Mouse (Mus musculus) 3T3-L1 (cell line): ENCODE measurements around the gene Fbxw8.

Experiments
- DNase-seq: peaks from one replicate; pipeline ENCODE4 v3.0.0-alpha.2; 2015; ENCODE audit warnings: low read depth, low spot score

The Fbxw8 gene

DNA sequence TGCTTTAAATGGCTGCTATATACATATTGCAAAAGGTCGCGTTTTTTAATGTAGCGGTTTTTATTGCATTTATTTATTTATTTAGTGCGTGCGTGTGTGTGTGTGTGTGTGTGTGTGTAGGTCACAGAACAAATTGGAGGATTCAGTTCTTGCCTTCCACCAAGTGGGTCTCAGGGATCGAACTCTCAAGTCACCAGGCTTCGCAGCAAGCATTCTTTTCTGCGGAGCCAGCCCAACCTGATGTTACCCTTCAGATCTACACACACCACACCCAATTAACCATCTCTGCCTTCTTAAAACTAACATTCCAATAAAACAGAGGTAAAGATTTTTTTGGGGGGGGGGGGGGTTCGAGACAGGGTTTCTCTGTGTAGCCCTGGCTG, 292 bp upstream of the Fbxw8 start:
- DNase-seq: no peak

DNA sequence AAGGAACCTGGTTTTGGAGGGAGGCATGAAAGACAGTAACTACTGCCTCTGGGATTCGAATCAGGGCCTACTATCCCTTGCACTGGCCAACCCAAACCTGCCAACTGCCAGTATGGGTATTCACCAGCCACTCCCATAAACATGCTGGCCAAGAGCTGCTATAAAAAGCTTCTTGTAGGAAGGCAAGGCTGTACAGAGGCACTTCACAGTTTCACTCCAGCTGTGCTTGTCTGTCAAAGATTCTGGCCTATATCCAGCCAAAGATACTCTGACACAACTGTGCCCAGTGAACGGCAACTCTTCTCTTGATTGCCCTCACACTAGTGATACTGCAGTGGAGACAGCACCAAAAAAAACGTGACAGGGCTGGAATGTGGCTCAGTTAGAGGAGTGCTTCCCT, 5.6 kb downstream of the Fbxw8 start:
- no peak for DNase-seq

DNA sequence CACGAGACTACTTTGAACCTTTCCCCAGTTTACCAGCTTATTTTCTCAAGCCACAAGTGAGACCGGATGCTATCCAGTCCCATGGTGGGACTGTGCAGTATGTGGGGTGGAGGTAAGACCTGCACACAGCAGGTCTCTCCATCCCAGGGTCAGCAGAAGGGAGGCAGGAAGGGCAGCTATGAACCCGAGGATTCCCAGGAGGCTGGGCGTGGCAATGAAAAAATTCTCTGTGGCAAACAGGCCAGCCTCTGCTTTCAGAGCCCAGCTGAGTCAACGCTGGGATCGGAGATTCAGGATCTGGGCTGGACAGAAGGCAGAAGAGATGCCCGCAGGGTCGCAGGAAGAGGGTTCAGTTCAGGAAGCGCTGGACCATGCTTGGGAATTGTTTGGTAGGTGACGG, 8.0 kb downstream of the Fbxw8 start:
- DNase-seq: peak; percentile 77

DNA sequence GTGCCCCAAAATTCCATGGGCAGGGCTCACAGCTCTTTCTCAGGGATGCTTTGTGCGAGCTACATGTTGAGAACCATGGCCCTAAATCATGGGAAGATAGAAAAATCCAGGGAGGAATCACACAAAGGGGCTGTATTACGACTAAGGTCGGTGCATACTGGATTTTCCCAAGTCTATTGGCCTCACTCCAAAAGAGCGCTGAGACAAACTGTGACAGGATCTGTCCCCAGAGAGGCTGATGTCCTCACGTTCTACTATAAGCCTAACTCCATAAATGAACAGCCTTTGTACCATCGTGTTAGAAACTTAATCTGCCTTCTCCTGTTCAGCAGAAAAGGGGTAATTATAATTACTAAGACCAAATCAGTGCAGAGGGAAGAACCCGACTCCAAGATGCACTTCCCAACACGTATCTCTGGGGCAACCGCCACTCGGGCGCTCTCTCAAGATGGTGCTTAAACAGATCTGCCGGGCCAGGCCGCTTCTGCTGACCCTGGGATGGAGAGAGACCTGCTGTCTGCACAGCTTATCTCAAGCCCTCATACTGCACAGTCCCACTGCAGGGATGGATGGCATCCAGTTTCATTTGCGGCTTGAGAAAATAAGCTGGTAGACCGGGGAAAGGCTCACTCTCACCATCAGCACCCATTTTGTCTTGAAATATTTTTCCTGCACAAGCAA, 9.1 kb downstream of the Fbxw8 start:
- DNase-seq: no peak

DNA sequence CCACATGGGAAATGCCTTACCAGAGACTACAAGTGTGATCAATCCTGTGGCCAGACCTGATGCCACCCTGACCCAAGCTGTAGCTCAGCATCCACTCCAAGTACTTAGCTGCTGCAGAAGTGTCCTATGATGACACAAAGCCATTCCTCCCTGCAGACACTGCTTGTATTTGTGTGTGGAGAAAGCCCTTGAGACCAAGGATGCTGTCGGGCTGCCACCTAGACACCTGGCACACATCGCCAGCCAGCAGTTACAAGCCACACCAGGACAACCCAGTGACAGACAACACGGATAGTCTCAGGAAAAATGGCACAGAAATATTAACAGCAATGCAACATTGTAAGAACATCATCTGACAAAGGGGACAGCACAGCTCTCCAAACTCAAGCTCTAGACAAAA, 9.8 kb downstream of the Fbxw8 start:
- no peak for DNase-seq

DNA sequence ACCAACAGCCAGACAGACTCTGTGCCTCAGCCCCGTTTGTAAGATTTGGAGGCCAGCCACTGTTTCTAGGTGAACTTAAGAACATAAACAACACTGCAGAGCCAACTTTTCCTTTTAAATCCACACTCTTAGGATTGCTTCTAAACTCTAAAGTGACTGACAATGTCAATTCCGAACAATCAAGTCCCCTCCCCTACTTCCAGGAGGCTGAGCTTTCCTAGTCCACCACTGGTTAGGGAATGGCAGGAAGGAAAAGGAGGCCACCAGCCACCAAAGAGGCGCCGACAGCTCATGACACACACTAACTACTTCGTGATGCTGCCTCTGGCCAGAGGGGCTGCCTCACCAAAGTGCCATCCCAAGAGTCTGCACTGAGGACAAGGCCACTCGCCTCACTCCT, 10.5 kb downstream of the Fbxw8 start:
- DNase-seq: no peak

DNA sequence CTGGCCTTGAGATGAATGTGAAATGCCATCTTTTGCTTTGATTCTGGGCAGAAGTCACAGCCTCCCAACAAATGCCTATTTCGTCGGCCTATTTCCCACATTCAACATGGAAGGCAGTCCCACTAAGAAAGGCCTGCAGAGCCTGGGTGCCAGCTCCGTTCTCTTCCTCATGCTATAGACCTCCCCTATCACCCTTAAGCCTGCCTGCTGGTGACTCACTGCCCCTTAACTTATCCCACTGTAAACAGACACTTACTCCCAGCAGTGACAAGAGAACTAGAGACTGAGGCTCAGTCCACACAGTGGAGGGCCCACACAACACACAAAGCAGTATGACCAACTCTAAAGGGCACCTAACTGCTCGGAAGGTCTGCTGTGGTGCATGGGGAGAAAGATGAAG, 10.9 kb downstream of the Fbxw8 start:
- DNase-seq: no peak

DNA sequence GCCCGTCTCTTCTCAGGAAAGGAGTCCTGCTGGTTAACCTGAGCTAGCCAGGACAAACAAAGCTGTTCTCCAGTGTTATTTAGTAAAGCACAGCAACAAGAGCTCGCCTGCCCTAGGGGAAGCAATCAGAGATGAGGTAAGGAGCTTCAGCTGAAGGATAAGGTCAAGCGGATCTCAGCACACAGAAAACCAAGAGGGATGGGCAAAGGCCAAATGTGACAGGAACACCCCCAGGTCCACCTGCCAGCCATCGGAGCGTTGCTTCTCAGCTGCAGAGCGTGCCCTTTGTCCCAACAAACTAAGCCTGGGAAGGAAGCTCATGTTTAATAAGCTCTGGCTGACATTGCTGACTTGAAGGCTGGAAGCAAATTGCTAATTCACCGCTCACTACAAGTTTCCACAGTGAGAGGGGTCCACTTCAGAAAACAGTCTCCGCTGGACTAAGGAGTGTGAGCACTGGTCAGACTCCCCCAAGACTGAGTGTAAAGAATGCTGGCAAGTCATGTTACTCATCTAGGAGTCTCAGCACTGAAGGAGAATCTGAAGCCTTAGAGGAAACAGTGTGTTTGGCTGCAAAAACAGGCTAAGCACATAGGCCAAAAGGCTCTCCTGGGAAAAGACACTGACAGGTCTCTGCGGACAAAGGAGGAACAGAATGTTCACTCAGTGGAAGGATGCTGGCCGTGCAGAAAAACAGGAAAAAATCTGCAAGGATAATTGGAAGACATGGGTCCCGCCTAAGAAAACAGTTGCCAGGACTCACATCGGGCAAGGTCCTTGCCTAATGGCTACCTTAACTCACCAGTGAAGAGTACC, 11.8 kb downstream of the Fbxw8 start:
- no peak for DNase-seq

DNA sequence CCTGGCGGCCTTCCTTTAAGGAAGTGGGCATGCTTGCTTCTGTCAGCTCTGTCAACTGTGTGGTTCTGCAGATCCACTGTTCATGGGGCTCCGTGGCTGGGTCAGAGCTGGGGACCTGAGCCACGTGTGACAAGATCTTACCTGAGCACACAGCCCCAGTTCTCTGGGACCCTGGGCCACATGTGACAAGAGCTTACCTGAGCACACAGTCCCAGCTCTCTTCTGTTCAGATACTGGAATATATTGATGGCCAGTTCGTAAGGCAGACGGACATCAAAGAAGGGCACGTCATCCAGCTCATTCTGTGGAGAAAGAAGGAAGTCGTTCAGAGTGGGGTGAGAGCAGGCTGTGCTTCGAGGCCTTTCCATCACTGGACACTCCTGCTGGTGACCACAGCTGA, 12.8 kb downstream of the Fbxw8 start:
- DNase-seq: no peak

DNA sequence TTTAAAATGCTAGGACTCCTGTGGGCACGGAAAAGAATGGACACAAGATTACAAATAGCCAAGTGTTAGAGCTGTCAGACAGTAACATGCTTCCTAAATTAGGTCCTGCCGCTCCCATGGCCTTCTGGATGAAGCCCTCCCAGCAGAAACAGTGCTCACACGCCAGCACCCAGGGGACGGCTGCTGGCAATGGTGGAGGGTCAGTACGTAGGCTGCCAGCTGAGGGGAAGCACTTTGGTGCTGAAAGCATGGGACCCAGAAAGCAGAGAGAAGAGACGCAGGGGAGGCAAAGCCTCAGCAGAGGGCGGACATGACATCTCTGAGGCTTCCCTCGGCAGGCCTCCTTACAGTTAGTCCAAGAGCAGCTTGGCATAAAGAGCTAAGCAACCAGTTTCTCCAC, 15.6 kb downstream of the Fbxw8 start:
- no peak for DNase-seq

DNA sequence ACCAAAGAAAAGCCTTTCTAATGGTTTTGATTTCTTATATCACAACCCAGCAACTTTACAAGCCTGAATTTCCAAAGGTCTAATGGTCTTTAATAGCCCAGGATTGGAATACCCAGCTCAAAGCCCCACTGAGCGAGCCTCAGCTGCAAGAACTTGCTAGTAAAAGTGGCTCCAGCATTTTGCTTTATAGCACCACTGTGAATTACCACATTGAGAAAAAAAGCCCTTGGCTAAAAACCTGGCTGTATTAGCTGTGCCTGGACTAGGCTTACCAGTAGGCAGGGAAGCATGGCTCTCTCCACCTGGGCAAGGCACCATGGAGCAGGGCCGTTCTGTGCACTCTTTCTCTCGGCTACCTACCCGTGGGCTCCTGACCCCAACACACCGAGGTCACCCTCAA, 18.9 kb downstream of the Fbxw8 start:
- no peak for DNase-seq

DNA sequence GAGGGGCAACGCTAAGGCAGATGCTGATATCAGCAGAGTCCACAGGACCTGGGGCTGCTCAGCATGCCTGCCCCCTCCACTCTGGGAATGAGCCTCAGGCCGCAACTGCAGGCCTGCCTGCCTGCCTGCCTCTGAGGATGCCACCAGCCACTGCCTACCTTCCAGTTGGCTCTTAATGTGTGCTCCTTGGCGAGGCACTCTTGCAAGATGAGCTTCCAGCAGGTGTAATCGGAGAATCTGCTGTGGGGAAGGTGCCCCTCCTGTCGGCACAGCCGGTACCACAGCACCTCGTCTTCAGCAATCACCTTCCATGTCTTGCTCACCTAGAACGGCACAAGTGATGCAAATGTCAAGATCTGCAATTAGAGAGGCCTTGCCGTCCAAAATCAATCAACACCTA, 26.6 kb downstream of the Fbxw8 start:
- DNase-seq: no peak

DNA sequence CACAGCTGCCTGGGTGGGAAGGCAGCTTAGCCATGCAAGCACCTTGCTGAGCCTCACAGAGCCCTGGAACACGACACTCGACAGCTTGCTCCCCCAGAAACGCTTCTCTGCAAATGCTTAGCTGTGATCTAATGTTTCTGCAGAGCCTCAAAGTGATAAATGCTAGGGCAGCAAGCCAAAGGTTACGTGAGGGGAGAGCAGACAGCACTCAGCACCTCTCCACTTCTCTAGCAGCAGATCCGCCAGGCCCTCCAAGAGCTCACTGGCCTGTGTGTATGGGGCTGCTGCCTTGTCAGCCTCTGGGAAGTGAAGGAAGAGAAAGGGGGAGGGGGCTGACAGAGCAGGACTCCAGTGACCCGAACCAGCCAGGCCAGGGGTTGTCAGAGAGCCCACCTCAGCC, 27.1 kb downstream of the Fbxw8 start:
- no peak for DNase-seq

DNA sequence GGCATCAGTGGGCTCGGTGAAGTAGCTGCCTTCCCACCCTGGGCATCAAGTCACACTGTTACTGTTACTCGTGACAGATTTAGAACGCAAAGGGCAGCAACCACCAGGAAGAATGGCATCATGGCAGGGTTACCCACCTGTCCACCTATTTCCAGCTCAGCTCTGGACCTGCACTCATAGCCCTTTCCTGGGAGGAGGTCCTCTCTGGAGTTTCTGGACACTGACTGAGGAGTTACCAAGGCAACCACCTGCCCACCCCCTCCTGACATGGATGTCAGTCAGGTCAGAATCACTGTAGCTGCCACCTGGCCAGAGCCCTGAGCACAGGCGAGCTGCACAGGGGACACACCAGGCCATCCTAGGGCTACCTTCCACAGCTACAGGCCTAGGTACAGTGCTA, 28.6 kb downstream of the Fbxw8 start:
- DNase-seq: no peak

DNA sequence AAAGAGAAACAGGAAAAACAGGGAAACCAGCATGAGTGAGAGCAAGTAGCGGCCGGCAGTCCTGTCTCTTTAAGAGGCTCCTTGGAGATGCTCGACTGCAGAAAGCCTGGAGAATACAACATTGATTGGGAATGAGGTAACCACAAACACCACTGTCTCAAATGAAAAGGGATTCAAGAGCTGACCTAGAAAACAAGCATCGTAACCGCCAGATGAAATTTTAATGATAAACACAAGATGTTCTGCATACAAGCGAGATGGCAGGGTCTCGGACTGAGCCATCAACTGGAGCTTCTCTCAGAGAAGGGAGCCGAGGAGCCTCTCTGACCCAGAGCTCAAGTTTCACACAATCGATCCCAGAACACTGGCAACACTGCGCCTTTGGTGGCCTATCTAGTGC, 32.2 kb downstream of the Fbxw8 start:
- no peak for DNase-seq

DNA sequence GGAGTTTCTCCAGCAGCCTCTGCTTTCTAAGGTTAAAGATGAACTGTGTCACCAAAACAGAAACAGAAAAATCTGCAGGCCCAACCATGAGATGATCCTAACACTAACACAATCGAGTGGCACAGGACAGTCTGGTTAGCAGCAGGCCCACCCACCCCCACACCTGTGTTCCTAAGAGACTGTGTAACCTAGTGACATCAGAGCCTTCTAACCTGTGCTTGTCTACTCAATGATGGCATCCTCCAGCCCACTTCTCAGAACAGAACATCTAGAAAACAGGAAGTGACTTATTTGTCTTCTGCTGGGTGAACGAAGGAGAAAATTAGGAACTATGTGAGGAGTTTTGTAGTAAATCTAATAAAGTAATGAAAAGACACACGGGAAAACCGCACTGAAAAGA, 33.3 kb downstream of the Fbxw8 start:
- no peak for DNase-seq

DNA sequence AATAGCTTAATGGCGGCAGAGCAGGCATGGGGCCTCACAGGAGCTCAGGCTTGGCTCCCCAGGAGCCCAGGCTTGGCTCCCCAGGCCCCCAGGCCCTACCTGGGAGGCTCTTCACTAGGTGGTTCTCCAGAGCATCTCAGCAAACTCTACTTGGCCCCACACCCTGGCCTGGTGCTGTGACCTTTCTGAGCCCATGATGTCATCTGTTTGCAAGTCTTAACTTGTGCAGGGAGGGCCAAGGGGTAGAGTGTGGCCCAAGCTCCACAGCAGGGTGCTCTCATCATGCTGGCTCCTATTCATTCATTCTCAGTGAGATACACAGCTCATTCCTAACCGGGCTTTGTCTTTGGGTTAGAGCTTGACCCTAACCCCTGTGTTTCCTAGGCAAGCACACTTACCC, 34.6 kb downstream of the Fbxw8 start:
- DNase-seq: no peak

DNA sequence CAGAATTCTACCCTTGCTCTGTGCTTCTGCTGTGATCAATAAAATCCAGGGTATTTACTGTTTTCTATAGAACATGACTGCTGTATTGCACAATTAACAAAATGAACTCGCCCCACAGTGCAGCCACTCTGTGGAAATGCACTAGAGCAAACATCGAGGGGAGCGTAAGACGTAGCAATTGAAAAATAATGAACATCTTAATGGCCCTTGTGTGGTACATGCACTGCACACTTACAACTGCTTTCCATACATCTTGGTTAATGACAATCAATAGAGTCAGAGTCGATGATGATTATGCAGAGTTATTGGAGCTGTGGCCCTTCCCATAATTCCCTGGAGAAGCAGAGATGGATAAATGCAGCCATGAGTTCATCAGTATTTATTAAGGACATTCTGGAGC, 36.3 kb downstream of the Fbxw8 start:
- DNase-seq: no peak

DNA sequence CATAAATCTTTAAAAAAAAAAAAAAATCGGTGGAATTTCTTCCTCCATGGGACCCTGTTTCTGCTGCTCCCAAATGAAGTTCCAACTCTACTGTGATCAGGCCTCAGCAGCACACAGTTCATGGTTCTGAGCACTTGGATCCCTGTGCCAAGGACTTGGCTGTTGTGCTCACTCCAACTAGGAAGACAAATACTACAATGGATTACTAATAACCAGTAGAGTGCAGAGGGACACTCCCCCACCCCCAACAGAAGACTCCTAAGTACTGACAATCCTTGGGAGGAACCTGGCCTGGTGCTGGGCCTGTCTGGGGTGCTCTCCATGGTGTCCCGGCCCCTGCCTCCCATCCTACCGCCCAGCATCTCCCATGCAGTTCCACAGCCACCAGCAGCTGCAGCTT, 36.9 kb downstream of the Fbxw8 start:
- no peak for DNase-seq

DNA sequence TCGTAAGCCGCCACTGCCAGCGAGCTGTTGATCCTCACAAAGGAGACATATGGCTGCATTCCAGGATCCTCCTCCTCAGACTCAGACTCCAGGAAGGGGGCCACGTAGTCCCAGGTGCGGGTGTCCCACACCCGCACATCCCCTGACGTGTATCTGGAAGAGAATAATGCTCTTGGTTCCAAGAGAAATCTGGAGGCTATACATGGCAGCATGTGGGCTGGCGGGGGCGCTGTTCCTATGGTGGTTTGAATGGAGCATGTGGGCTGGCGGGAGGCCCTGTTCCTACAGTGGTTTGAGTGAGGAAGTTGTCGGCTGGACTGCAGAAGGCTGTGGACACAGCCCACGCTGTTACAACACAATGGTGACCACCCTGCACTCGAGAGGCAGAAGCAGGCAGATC, 41.6 kb downstream of the Fbxw8 start:
- DNase-seq: no peak

DNA sequence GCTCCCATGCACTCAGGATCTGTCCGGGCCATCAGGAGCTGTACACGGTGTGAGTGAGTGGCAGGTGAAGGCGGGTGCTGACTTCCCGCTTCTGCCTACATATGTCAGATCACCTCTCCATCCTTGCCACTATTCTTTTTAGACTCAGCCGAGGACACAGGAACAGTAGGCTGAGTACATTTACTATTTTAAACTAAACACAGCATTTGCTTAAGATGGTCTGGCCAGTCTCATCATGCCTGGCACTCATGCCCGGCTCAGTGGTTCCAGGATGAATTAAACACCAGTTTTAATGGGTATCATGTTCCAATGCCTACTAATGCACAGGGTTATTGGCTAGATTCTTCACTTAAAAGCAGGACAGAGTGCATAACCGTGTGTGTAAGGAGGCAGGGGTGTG, 42.2 kb downstream of the Fbxw8 start:
- no peak for DNase-seq

DNA sequence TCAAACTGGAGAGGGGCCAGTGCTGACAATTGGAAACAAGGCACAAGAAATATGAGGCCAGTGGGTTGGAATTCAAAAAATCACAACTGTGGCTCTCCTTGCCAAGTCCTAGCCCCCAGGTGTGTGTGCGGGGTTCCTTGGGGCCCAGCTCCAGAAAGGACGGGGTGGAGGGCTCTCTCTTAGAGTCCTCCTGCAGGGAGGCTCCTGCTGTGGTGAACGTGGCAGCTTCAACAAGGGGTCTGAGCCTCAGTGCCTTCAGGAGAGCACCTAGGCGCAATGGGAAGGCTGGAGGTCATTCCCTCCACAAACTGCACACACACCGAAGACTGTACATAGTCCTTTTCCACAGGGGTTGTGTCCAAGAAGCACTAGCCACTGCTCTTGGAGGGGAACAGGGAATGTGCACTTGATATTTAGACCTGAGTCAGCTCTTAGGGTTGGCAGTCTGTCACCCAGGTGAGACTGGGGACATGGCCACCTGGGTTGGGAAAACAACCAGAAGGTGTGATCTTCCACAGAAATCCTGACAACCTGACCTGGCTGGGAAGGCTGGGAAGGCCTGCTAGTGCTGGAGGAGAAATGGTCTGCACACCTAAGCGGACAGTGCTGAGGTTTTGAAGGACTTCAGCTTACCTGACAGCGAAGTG, 46.3 kb downstream of the Fbxw8 start:
- no peak for DNase-seq
